Mouse (Mus musculus) layer of hippocampus, adult 9-11 months (tissue): Measurements from ENCODE around the gene Rabgap1l.
"Not testable (repeated sequence)": the region's sequence is repeated elsewhere in the genome, so short reads cannot be mapped to it uniquely, and the experiment has no call there.

Experiments
- DNase-seq: peaks from one replicate; pipeline ENCODE4 v3.0.0; 2022

Gene Rabgap1l

GRCm38 (mm10) chr1:160692224-160693093 is 100.6 kb downstream of the Rabgap1l start:
- DNase-seq = no peak

- DNase-seq = no peak
These were observed 101.8 kb downstream of the Rabgap1l start for GRCm38 (mm10) chr1:160691196-160691590.

- DNase-seq = no peak
These were observed 102.4 kb downstream of the Rabgap1l start for GRCm38 (mm10) chr1:160690516-160691195.

DNA sequence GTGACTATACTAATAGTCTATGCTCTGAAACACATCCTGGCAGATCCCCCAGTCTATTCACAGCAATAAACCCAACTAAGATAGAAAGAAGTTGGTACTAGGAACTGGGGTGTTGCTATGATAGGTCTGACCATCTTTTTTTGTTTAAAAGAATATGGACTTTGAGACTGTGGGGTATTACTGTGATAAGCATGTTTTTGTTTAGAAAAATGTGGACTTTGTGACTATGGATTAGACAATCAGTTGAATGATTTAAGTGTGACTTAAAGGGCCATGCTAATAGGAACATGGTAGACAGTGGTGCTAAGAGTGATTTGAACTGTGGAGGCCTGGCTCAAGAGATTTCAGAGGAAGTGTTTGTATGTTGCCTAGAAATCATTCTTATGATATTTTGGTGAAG is 103.5 kb downstream of the Rabgap1l start:
- DNase-seq = no peak

DNA sequence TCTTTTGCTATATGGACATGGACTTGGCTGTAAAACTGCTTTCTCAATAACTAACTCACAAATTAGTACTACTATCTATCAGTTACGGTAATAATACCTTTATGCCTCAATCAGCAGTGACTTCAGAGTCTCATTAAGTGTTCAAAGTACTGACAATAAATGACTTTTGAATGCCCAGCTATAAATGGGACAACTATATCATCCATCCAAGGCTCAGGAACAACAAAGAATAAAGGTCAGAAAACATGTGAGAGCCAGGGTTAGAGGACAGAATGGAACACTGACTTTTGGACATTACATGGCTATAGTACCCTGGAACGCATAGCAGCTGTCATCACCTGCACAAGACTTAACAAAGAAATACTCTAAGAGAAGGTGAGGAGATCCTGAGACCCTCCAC is 108.8 kb downstream of the Rabgap1l start:
- DNase-seq = no peak

- no peak for DNase-seq
These were observed 111.5 kb downstream of the Rabgap1l start for GRCm38 (mm10) chr1:160681398-160682050.

GRCm38 (mm10) chr1:160674763-160675162 is 118.2 kb downstream of the Rabgap1l start:
- DNase-seq = no peak

DNA sequence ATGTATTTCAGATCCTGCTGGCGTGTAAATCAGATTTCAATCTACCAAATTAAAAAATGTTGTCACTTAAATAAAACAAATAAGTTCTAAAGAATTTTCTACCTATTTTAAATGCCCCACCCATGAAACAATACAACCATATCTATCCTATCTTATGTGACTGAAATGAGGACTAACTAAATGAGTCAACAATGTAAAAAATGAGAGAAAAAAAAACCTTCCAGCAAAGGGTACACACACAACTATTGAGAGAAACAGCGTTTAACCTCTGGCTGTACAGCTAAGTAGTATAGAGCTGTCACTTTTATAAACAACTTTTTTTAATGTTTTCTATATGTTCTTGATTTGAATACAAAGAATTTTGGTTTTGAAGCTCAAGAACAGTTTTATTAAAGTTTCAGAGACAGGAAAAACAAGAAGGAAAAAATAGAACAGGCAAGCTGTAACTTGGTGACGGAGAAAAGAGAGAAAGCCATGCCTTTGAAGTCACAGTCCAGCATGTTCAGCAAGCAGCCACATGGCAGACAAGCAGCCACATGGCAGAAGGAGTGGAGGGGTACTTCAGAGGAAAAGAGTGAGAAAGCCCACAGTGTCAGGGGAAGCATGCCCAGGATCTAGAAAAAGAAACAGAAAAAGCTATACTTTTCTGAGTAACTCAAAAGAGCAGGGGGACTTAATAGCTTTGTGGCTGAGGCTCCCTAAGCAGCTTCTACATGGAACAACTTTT is 120.8 kb downstream of the Rabgap1l start:
- DNase-seq = no peak

DNA sequence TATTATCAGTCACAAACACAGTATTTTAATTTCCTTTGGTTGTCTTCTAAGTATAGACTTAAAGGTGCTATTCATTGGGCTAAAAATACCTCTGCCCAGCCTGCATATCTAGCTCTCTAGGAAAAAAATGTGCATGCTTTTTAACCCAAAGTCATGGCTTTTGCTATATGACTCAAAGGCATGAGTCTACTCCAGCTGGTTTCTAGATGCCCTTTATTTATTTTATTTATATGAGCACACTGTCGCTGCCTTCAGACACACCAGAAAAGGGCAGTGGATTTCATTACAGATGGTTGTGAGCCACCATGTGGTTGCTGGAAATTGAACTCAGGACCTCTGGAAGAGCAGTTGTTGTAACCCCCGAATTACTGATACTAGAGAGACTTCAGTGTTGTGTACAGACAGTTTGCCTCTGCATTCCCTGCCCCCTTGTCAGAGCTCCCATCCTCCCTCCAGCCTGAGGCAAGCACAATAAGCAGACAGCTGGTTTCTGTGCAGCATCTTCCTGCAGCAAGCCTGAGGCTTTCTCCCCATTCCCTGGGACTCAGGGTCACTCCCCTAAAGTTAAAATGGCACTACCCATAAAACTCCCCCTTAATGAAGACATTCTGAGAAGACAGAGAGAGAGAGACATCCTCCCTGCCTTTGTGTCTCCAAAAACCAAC is 137.1 kb downstream of the Rabgap1l start:
- DNase-seq = no peak

DNA sequence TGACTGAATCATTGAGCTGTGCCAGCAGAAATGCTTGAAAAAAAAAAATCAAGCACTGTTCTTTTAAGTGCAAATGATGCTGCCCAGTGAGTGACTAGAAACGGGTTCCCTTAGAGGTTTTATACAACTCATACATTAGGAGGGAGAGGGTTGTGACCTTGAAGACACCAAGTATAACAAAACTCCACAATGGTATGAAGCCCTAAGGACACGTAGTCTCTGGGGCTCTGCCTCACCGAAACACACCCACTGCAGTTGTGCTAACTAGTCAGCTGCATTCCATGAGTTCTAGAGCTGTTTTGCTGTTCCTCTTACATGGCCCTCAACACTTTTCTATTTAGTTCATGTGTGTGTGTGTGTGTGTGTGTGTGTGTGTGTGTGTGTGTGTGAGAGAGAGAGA is 141.3 kb downstream of the Rabgap1l start:
- no peak for DNase-seq

GRCm38 (mm10) chr1:160645416-160645815 is 147.6 kb downstream of the Rabgap1l start:
- no peak for DNase-seq

GRCm38 (mm10) chr1:160628213-160628932 is 164.6 kb downstream of the Rabgap1l start:
- DNase-seq = no peak

DNA sequence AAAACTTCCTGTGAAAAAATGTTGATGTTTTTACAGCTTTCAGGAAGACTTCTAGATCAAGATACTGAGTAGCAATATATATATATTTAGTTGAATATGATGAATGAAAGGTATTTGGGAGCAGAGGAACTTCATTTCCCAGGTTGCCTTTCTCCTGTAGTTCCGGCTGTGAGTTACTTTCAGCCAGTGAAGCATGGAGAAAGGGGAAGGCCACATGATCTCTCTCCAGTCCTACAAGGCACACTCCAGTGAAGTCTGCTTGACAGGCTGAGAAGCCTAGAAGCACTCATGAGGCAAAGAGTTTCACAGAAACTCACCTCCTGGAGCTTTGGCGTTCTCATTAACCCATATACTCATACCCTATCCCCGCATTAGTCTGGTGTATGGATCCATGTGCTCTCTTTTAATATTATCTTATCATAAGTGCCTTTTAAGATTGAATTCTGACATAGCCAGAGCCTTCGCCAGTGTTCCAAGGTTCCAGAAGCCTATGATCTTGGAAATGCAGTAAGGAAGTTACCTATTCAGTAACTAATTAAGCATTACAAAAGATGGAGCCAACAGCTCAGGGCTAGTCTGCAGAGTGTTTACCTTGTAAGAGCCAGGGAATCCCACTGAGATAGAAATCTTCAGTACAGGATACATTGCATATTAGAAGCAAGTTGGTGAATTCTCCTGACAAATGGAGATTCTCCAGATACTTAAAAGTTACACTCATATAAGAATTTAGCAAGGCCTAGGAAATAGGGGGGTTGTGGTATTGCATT is 168.5 kb downstream of the Rabgap1l start:
- DNase-seq = not testable (repeated sequence)

GRCm38 (mm10) chr1:160618201-160618600 is 174.8 kb downstream of the Rabgap1l start:
- no peak for DNase-seq

DNA sequence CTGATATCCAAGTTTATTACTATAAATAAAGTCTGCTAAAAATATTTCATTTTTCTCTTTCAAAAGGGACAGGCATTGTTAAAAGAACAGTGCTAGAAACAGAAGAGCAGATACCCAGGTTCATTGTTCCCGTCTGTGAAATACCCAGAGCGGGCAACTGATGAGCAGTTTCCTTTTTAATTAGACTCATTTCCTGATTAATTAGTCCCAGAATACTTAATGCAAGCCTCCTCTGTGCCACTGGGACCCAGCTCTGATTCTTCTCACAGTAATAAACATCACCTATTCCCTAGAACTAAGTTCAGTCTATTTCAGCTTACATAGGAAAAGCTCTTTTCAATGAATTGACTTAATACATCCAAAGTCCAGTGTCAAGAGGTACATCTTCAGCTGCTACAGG is 186.6 kb downstream of the Rabgap1l start:
- no peak for DNase-seq

GRCm38 (mm10) chr1:160603312-160603711 is 189.7 kb downstream of the Rabgap1l start:
- not testable (repeated sequence) for DNase-seq

- DNase-seq = no peak
These were observed 195.6 kb downstream of the Rabgap1l start for GRCm38 (mm10) chr1:160597369-160597768.

DNA sequence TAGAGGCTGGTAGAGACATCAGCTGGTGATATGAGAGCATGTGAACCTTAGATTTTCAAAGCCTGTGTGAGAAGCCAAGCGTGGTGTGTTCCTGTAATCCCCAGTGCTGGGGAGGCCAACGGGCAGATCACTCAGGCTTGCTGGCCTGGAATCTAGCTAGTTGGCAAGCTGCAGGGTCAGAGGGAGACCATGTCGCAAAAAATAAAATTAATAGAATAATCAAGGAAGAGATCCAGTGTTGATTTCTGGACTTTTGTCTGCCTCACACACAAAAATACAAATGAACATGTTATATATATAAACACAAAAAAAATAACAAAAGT is 196.1 kb downstream of the Rabgap1l start:
- no peak for DNase-seq

DNA sequence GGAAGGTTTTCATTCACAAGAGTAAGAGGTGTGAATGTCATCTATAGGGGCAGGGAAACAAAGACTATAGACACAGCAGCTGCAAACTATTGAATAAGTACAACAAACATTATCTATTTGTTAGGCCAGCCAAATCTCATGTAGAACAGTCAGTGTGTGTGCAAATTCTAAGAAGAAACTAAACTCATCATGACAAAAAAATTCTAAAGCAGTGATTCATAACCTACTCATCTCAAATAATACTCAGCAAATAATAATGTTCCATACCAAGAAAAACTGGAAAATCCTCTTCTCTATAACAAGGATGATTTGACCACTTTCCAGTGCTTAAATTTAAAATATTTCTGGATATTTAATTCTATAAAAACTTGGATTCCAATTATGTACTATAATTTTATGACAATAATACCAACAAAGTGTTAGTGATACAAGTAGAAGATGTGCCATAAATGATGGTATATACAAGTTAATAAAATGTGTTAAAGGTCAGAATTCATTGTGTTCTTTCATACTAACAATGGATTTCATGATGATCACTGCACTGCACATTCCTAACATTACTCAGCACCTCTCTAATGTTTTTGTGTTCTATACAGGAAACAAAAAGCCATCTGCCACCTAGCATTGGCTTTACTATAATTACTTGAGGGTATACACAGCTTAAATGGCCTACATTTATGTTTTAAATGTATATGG is 196.6 kb downstream of the Rabgap1l start:
- no peak for DNase-seq

- no peak for DNase-seq
These were observed 198.4 kb downstream of the Rabgap1l start for GRCm38 (mm10) chr1:160594576-160594975.
